Mouse (Mus musculus) C2C12 (cell line): Measurements from ENCODE around the gene Nt5c3. TPM values are rescaled to one million over a fixed set of nuclear protein-coding genes. Genes with fewer than 3 reads are reported as not detected.
A peak's percentile ranks its signal among the peaks of the same experiment; 100 is the strongest.

Experiments used
- H3K27me3 ChIP-seq: one replicate; pipeline ENCODE4 v1.6.1; 2011; ENCODE audit not compliant: control insufficient read depth, insufficient read depth, insufficient read length
- H3K36me3 ChIP-seq: one replicate; pipeline ENCODE4 v1.6.1; 2011; ENCODE audit not compliant: control insufficient read depth, insufficient read depth
- H3K4me3 ChIP-seq: one replicate; pipeline ENCODE4 v1.5.1; 2011; ENCODE audit warnings: mild to moderate bottlenecking, control low read depth; ENCODE audit not compliant: poor library complexity, insufficient read depth, severe bottlenecking
- H3K79me2 ChIP-seq: one replicate; pipeline ENCODE4 v1.6.1; 2011; ENCODE audit not compliant: control insufficient read depth, insufficient read depth
- H3K79me3 ChIP-seq: one replicate; pipeline ENCODE4 v1.6.1; 2011; ENCODE audit warnings: low read depth, control low read depth
- H3ac ChIP-seq: one replicate; pipeline ENCODE3; 2011; ENCODE audit warnings: low read depth; ENCODE audit not compliant: control insufficient read depth, insufficient read length
- CEBPB ChIP-seq: IDR thresholded peaks from one replicate; pipeline ENCODE4 v1.6.1; 2011; ENCODE audit warnings: low read depth, mild to moderate bottlenecking, control low read depth, moderate library complexity
- CTCF ChIP-seq: IDR thresholded peaks from one replicate; pipeline ENCODE4 v1.5.1; 2011; ENCODE audit not compliant: control insufficient read depth, insufficient read depth, insufficient read length
- FOSL1 ChIP-seq: IDR thresholded peaks from one replicate; pipeline ENCODE4 v1.8.0; 2011; ENCODE audit warnings: mild to moderate bottlenecking, low read length; ENCODE audit not compliant: poor library complexity, insufficient read depth, severe bottlenecking
- MAX ChIP-seq: IDR thresholded peaks from one replicate; pipeline ENCODE4 v1.6.1; 2011; ENCODE audit warnings: mild to moderate bottlenecking, control low read depth
- MYOD1 ChIP-seq: IDR thresholded peaks from one replicate; pipeline ENCODE4 v1.6.1; 2011; ENCODE audit warnings: low read depth; ENCODE audit not compliant: control insufficient read depth, insufficient read length
- MYOG ChIP-seq: IDR thresholded peaks from one replicate; pipeline ENCODE4 v1.6.1; 2011; ENCODE audit not compliant: control insufficient read depth, insufficient read length; ENCODE audit errors: extremely low read depth
- USF1 ChIP-seq: IDR thresholded peaks from one replicate; pipeline ENCODE4 v1.6.1; 2011; ENCODE audit warnings: low read depth, mild to moderate bottlenecking, control low read depth, moderate library complexity
- polyA plus RNA-seq: library from polyadenylated mRNA; unstranded; fragments of >200 nt; fragmentation: generic; extraction: Trizol; gene quantifications from one replicate; pipeline ENCODE4 v1.2.1, GENCODE M21; 2012; ENCODE audit warnings: missing spikeins

The Nt5c3 gene
- polyA plus RNA-seq, 1 experiment = 11.8 TPM

- H3K4me3 ChIP-seq = no peak overlapping the region
- TF ChIP-seq CEBPB (no peak), MYOG (no peak), CTCF (no peak), FOSL1 (no peak), USF1 (no peak), MYOD1 (no peak), MAX (no peak)
- H3K36me3 ChIP-seq = no peaks in the 10 kb centered on the region
- no peak overlapping the region for H3ac ChIP-seq
- no peaks in the 10 kb centered on the region for H3K79me2 ChIP-seq
- H3K79me3 ChIP-seq = no peaks in the 10 kb centered on the region
- H3K27me3 ChIP-seq = no peaks in the 10 kb centered on the region
Observed at GRCm38 (mm10) chr6:56931648-56932415, 8.1 kb upstream of the Nt5c3 start.

GRCm38 (mm10) chr6:56923331-56923725 is 404 bp downstream of the Nt5c3 start:
- Histone ChIP-seq H3K36me3 (no peaks in the 10 kb centered on the region), H3K27me3 (no peaks in the 10 kb centered on the region), H3K79me2 (peaks cover 49% of the 10 kb centered on the region), H3K4me3 (peak overlapping the region; percentile 71), H3ac (peak overlapping the region; percentile 76), H3K79me3 (peaks cover 31% of the 10 kb centered on the region)
- TF ChIP-seq USF1 (no peak), CEBPB (no peak), MYOG (no peak), MAX (no peak), FOSL1 (no peak), MYOD1 (no peak), CTCF (no peak)

DNA sequence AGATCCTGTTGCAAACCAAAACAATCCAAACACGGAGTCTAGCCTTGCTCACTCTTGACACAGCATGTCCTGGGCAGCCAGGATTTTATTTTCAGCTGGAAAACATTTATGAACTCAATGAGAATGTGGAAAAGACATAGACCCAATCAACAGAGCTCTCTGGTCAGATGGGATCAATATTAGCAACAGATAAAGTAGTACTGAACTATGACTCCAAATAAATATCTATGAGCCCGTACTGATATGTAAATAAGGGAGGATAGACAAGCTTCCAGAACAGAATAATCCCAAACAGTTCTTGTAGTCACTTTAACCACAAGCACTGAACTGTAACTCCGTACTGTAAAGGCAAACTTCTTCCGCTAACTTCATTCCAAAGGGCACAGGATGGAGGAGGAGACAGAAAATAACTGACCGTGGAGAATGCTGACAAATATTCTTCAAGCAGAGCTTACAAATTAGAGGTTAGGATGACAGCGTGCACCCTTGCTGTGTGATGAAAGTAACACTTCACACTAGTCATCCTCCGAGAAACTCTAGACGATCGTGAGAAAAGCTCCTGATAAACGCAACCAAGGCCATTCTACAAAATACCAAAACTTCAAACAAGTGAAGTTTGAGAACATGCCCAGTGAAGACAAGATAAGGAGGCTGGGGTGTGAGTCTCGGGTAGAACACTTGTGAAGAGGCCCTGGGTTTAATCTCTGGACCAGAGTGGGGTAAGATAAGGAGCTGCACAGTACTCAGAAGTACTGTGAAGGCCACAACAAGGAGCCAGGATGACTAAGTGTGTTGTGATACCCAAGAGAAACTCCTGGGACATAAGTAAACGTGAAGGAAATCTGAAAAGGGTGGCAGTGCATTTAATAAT is 3.3 kb downstream of the Nt5c3 start:
- Histone ChIP-seq H3ac (no peak overlapping the region), H3K36me3 (no peaks in the 10 kb centered on the region), H3K79me2 (peaks cover 69% of the 10 kb centered on the region), H3K27me3 (no peaks in the 10 kb centered on the region), H3K79me3 (peaks cover 44% of the 10 kb centered on the region), H3K4me3 (no peak overlapping the region)
- TF ChIP-seq MYOG (no peak), CTCF (no peak), USF1 (no peak), FOSL1 (no peak), MYOD1 (no peak), MAX (no peak), CEBPB (no peak)

GRCm38 (mm10) chr6:56919330-56920044 is 4.2 kb downstream of the Nt5c3 start:
- Histone ChIP-seq H3K36me3 (no peaks in the 10 kb centered on the region), H3K79me3 (peaks cover 46% of the 10 kb centered on the region), H3ac (no peak overlapping the region), H3K27me3 (no peaks in the 10 kb centered on the region), H3K79me2 (peaks cover 77% of the 10 kb centered on the region), H3K4me3 (no peak overlapping the region)
- no peak for TF ChIP-seq MYOG
- TF ChIP-seq FOSL1 = no peak
- no peak for TF ChIP-seq MYOD1
- TF ChIP-seq CEBPB = no peak
- no peak for TF ChIP-seq USF1
- no peak for TF ChIP-seq CTCF
- TF ChIP-seq MAX = no peak

- H3K79me2 ChIP-seq = peaks cover 74% of the 10 kb centered on the region
- H3K79me3 ChIP-seq = peaks cover 52% of the 10 kb centered on the region
- no peak overlapping the region for H3K4me3 ChIP-seq
- H3K36me3 ChIP-seq = no peaks in the 10 kb centered on the region
- H3ac ChIP-seq = no peak overlapping the region
- no peaks in the 10 kb centered on the region for H3K27me3 ChIP-seq
- TF ChIP-seq CEBPB = no peak
Observed at GRCm38 (mm10) chr6:56917578-56918368, 6.0 kb downstream of the Nt5c3 start.
